ENCODE assay signal across 16 mouse cellular contexts in genomic region chr13:38819526-38819925, GRCm38 (mm10).
"Had no signal": no experiment of that assay in that cellular context is flagged by ENCODE, and none has a peak within 500 bp of the region (broad histone marks: within the 10 kb centered on the region; RNA-seq: fewer than 3 reads in every experiment).

No protein-coding gene starts in this region.

- H3K4me3 ChIP-seq: midbrain, embryonic 10.5 days; midbrain, embryonic 12.5 days; myocyte; neural tube, embryonic 13.5 days; neural tube, embryonic 15.5 days had no signal

- H3K9me3 ChIP-seq: midbrain, embryonic 10.5 days; midbrain, embryonic 12.5 days; neural tube, embryonic 13.5 days; neural tube, embryonic 15.5 days had no signal

- H3K4me1 ChIP-seq: midbrain, embryonic 12.5 days had no signal

- DNase-seq: lung, embryonic 14.5 days; lung, postnatal 10 days; lung, postnatal 4 days; midbrain, embryonic 14.5 days; retina, postnatal 1 day; right cerebral cortex, postnatal 25 days; right cerebral cortex, postnatal 4 days; spleen, adult 18-20 months; thymus, adult 18-20 months; thymus, postnatal 14 days; thymus, postnatal 36 days had no signal

- H3K36me3 ChIP-seq: midbrain, embryonic 10.5 days; midbrain, embryonic 12.5 days; neural tube, embryonic 13.5 days; neural tube, embryonic 15.5 days had no signal

- H3K27me3 ChIP-seq: midbrain, embryonic 12.5 days; neural tube, embryonic 13.5 days; neural tube, embryonic 15.5 days had no signal

- H3K27ac ChIP-seq: midbrain, embryonic 10.5 days; midbrain, embryonic 12.5 days; neural tube, embryonic 13.5 days; neural tube, embryonic 15.5 days had no signal
